Mouse (Mus musculus) MEL (cell line): ENCODE results near the gene Nr0b2. TPM values are rescaled to one million over a fixed set of nuclear protein-coding genes. Genes with fewer than 3 reads are reported as not detected.
A peak's percentile ranks its signal among the peaks of the same experiment; 100 is the strongest.

Source experiments
- DNase-seq: peaks from one replicate; pipeline ENCODE4 v3.0.0; 2011; ENCODE audit warnings: low read depth, low spot score
- H3K27ac ChIP-seq: 2 replicates; pipeline ENCODE4 v1.5.1; 2012; ENCODE audit warnings: low read depth, mild to moderate bottlenecking, control low read depth, low read length, moderate library complexity; ENCODE audit not compliant: control insufficient read depth
- H3K27me3 ChIP-seq, 2 experiments: fragments of 150-350 bp in 1 of 2; sonication (generic) in 1 of 2; 2 replicates each; pipeline ENCODE4 v1.6.1; 2012; ENCODE audit warnings: low read length in 2 of 2, mild to moderate bottlenecking in 2 of 2, improper control_type of control experiment in 1 of 2, moderate library complexity in 1 of 2; ENCODE audit not compliant: insufficient read depth in 2 of 2, control insufficient read depth in 1 of 2
- H3K36me3 ChIP-seq, 2 experiments: 2 replicates each; pipeline ENCODE4 v1.6.1; 2012 to 2014; ENCODE audit warnings: low read length in 2 of 2, improper control_type of control experiment in 1 of 2, inconsistent platforms in 1 of 2, mild to moderate bottlenecking in 1 of 2; ENCODE audit not compliant: insufficient read depth in 2 of 2, control insufficient read depth in 1 of 2
- H3K4me1 ChIP-seq, 2 experiments: fragments of 150-350 bp in 1 of 2; sonication (generic) in 1 of 2; 2 replicates each; pipeline ENCODE4 v1.6.1; 2012; ENCODE audit warnings: low read length in 2 of 2, improper control_type of control experiment in 1 of 2, mild to moderate bottlenecking in 1 of 2; ENCODE audit not compliant: insufficient read depth in 2 of 2, control insufficient read depth in 1 of 2
- H3K4me3 ChIP-seq, 2 experiments: fragments of 150-350 bp in 1 of 2; sonication (generic) in 1 of 2; 2 replicates each; pipeline ENCODE4 v1.5.1; 2012; ENCODE audit warnings: low read depth in 2 of 2, low read length in 2 of 2, mild to moderate bottlenecking in 2 of 2, moderate library complexity in 2 of 2, control low read depth in 1 of 2, improper control_type of control experiment in 1 of 2; ENCODE audit not compliant: control insufficient read depth in 1 of 2, insufficient read depth in 1 of 2
- H3K79me2 ChIP-seq: 2 replicates; pipeline ENCODE4 v1.6.1; 2012; ENCODE audit warnings: mild to moderate bottlenecking, low read length, moderate library complexity; ENCODE audit not compliant: control insufficient read depth, poor library complexity, insufficient read depth
- H3K9ac ChIP-seq: 2 replicates; pipeline ENCODE4 v1.6.1; 2012; ENCODE audit warnings: low read depth, mild to moderate bottlenecking, control low read depth, low read length, moderate library complexity; ENCODE audit not compliant: control insufficient read depth, poor library complexity, severe bottlenecking
- H3K9me3 ChIP-seq: fragments of 150-350 bp; sonication (generic); replicated peaks from 2 replicates; pipeline ENCODE4 v1.6.1; 2012; ENCODE audit warnings: mild to moderate bottlenecking, low read length, improper control_type of control experiment, moderate library complexity; ENCODE audit not compliant: insufficient read depth
- CTCF ChIP-seq, 3 experiments: IDR thresholded peaks in 2 of 3; conservative IDR thresholded peaks in 1 of 3; 2 replicates each; pipeline ENCODE4 v1.5.1; 2011 to 2012; ENCODE audit warnings: low read length in 3 of 3, low read depth in 2 of 3, mild to moderate bottlenecking in 2 of 3, improper control_type of control experiment in 1 of 3, inconsistent platforms in 1 of 3, mixed read lengths in 1 of 3, moderate library complexity in 1 of 3; ENCODE audit not compliant: control insufficient read depth in 1 of 3, insufficient read depth in 1 of 3, poor library complexity in 1 of 3, severe bottlenecking in 1 of 3
- E2F4 ChIP-seq: IDR thresholded peaks from 2 replicates; pipeline ENCODE4 v1.6.1; 2011; ENCODE audit warnings: low read depth, low read length, improper control_type of control experiment, borderline replicate concordance
- ELF1 ChIP-seq: IDR thresholded peaks from 2 replicates; pipeline ENCODE4 v1.6.1; 2014; ENCODE audit warnings: low read depth, mild to moderate bottlenecking, inconsistent platforms, low read length, improper control_type of control experiment, moderate library complexity
- HCFC1 ChIP-seq: IDR thresholded peaks from 2 replicates; pipeline ENCODE4 v1.6.1; 2012; ENCODE audit warnings: low read depth, mild to moderate bottlenecking, inconsistent platforms, low read length, improper control_type of control experiment, moderate library complexity
- JUND ChIP-seq: IDR thresholded peaks from 2 replicates; pipeline ENCODE4 v1.6.1; 2011; ENCODE audit warnings: low read depth, mild to moderate bottlenecking, improper control_type of control experiment, low read length
- KAT2A ChIP-seq: conservative IDR thresholded peaks from 2 replicates; pipeline ENCODE4 v1.6.1; 2012; ENCODE audit warnings: low read depth, low read length, improper control_type of control experiment, inconsistent platforms
- MAFK ChIP-seq: IDR thresholded peaks from 2 replicates; pipeline ENCODE4 v1.6.1; 2011; ENCODE audit warnings: low read depth, mild to moderate bottlenecking, low read length, improper control_type of control experiment, borderline replicate concordance
- MAZ ChIP-seq: IDR thresholded peaks from 2 replicates; pipeline ENCODE4 v1.6.1; 2012; ENCODE audit warnings: low read depth, mild to moderate bottlenecking, inconsistent platforms, low read length, improper control_type of control experiment
- MYC ChIP-seq: IDR thresholded peaks from 2 replicates; pipeline ENCODE4 v1.6.1; 2011; ENCODE audit warnings: low read depth, mild to moderate bottlenecking, low read length, improper control_type of control experiment, moderate library complexity
- NELFE ChIP-seq: IDR thresholded peaks from 2 replicates; pipeline ENCODE4 v1.6.1; 2011; ENCODE audit warnings: low read depth, low read length, improper control_type of control experiment
- POLR2AphosphoS2 ChIP-seq: IDR thresholded peaks from 2 replicates; pipeline ENCODE4 v1.6.1; 2011; ENCODE audit warnings: low read length, improper control_type of control experiment
- POLR2AphosphoS5 ChIP-seq: IDR thresholded peaks from 2 replicates; pipeline ENCODE4 v1.6.1; 2012; ENCODE audit warnings: low read depth, borderline replicate concordance, mild to moderate bottlenecking, inconsistent platforms, low read length, moderate library complexity, mixed read lengths
- RAD21 ChIP-seq: IDR thresholded peaks from 2 replicates; pipeline ENCODE4 v1.6.1; 2011; ENCODE audit warnings: mild to moderate bottlenecking, low read depth, low read length, improper control_type of control experiment
- SMC3 ChIP-seq: IDR thresholded peaks from 2 replicates; pipeline ENCODE4 v1.6.1; 2011; ENCODE audit warnings: low read depth, low read length, improper control_type of control experiment
- TAL1 ChIP-seq: IDR thresholded peaks from 2 replicates; pipeline ENCODE4 v1.6.1; 2012; ENCODE audit warnings: mild to moderate bottlenecking, inconsistent platforms, low read length, moderate library complexity, mixed read lengths
- TBP ChIP-seq: IDR thresholded peaks from 2 replicates; pipeline ENCODE4 v1.8.0; 2011; ENCODE audit warnings: low read depth, low read length, improper control_type of control experiment
- TCF12 ChIP-seq: IDR thresholded peaks from 2 replicates; pipeline ENCODE4 v1.6.1; 2014; ENCODE audit warnings: low read depth, mild to moderate bottlenecking, inconsistent platforms, low read length, improper control_type of control experiment, moderate library complexity
- ZC3H11A ChIP-seq: IDR thresholded peaks from 2 replicates; pipeline ENCODE4 v1.6.1; 2012; ENCODE audit warnings: low read depth, mild to moderate bottlenecking, inconsistent platforms, low read length, improper control_type of control experiment
- ZNF384 ChIP-seq: IDR thresholded peaks from 2 replicates; pipeline ENCODE4 v1.6.1; 2012; ENCODE audit warnings: low read depth, mild to moderate bottlenecking, inconsistent platforms, low read length, improper control_type of control experiment
- polyA plus RNA-seq, 2 experiments: library from polyadenylated mRNA; stranded (reverse) in 1 of 2; unstranded in 1 of 2; fragments of >175 nt in 1 of 2; fragments of >200 nt in 1 of 2; gene quantifications; 2 replicates each; pipeline versions ENCODE4 v1.2.1 to v1.2.4; 2012; ENCODE audit warnings: low replicate concordance in 2 of 2, low read depth in 1 of 2; ENCODE audit not compliant: insufficient read length in 2 of 2, insufficient read depth in 1 of 2, missing spikeins in 1 of 2
- total RNA-seq: library from RNA; depleted of rRNA; stranded (reverse); fragments of 300-350 nt; gene quantifications from 2 replicates; pipeline ENCODE4 v1.2.3, GENCODE M21; 2012

Gene Nr0b2
- total and polyA plus RNA-seq, 3 experiments, result 0.10 TPM; not detected in 2

DNA sequence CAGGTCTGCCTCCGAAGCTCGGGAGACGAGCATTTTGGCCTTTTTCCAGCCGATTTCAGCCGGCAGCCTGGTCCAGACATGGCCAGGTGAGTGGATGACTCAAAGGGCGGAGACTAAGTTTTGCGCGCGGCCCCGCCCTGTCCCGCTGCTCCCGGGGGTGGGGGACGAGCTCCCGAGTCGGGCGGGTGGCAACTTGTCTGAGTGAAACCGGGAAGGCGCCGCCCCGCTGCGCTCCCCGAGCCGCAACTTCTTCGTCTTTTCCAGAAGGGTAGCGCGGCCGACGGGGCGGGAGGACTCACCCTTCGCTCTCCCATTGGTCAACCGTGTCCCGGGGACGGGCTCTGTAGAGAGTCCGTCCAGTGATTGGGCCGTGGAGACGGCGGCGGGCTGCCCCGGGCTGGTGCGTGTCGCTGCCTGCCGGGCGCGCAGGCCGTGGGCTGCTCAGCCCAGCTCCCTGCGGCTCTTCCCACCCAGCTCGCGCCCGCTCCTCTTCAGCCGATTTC is 46.4 kb downstream of the Nr0b2 start (continued):
- peak; percentile 37; the same call in 1 of the 2 replicates for TF ChIP-seq ELF1
- TF ChIP-seq KAT2A, result no peak
- TF ChIP-seq MAFK, result no peak
- TF ChIP-seq TBP, result no peak
- no peak for TF ChIP-seq E2F4
- TF ChIP-seq HCFC1, result peak; percentile 72
- TF ChIP-seq MAZ, result peak; percentile 83; the same call in 1 of the 2 replicates
- no peak for TF ChIP-seq MYC

GRCm38 (mm10) chr4:133600306-133600705 is 47.1 kb downstream of the Nr0b2 start:
- no peak overlapping the region for H3K27ac ChIP-seq
- DNase-seq, result no peak
- no peaks in the 10 kb centered on the region; a peak in 1 of 4 replicates for H3K36me3 ChIP-seq
- H3K27me3 ChIP-seq, result no peaks in the 10 kb centered on the region
- TF ChIP-seq SMC3 (no peak), KAT2A (no peak), TCF12 (no peak), POLR2AphosphoS5 (no peak), HCFC1 (no peak), ZC3H11A (no peak), TBP (no peak), TAL1 (no peak), POLR2AphosphoS2 (no peak), RAD21 (no peak), ZNF384 (no peak), MYC (no peak), JUND (no peak), E2F4 (no peak), CTCF (IDR thresholded peaks at IDR 0.05 in 2 of 3, conservative IDR thresholded peaks at IDR 0.05 in 1 of 3; ENCODE audit: control insufficient read depth in 1 of 3, insufficient read depth in 1 of 3, low read depth in 2 of 3, low read length in 3 of 3, poor library complexity in 1 of 3, severe bottlenecking in 1 of 3) (no peak), ELF1 (no peak), NELFE (no peak)
- no peaks in the 10 kb centered on the region; the same call in 1 of the 2 replicates for H3K79me2 ChIP-seq
- H3K9me3 ChIP-seq, result no peaks in the 10 kb centered on the region
- H3K9ac ChIP-seq, result peak overlapping the region; percentile 67; the same call in 1 of the 2 replicates
- peak overlapping the region in 1 of 2 experiments; percentile 63; a peak in 1 of 4 replicates for H3K4me3 ChIP-seq
- H3K4me1 ChIP-seq, result peaks cover 0 to 3% of the 10 kb centered on the region in 2 experiments; a peak in 1 of 4 replicates
